Mouse (Mus musculus) embryonic facial prominence, embryonic 12.5 days (tissue): Measurements from ENCODE around the gene Pum3. TPM values are rescaled to one million over a fixed set of nuclear protein-coding genes. Genes with fewer than 3 reads are reported as not detected.

Source experiments
- ATAC-seq: fragments of 200-750 bp; cut with Nextera tagmentation; 2 replicates; pipeline ENCODE4 v1.8.0; 2017; ENCODE audit not compliant: insufficient number of reproducible peaks, insufficient read depth, low FRiP score, low TSS enrichment
- H3K27ac ChIP-seq: fragments of 300-500 bp; sonication (generic); 2 replicates; pipeline ENCODE4 v1.5.1; 2016; ENCODE audit warnings: mild to moderate bottlenecking
- H3K27me3 ChIP-seq: fragments of 300-500 bp; sonication (generic); 2 replicates; pipeline ENCODE4 v1.6.1; 2016; ENCODE audit warnings: mild to moderate bottlenecking, moderate library complexity
- H3K36me3 ChIP-seq: fragments of 300-500 bp; sonication (generic); 2 replicates; pipeline ENCODE4 v1.6.1; 2016; ENCODE audit warnings: mild to moderate bottlenecking
- H3K4me1 ChIP-seq: fragments of 300-500 bp; sonication (generic); 2 replicates; pipeline ENCODE4 v1.6.1; 2016
- H3K4me2 ChIP-seq: fragments of 300-500 bp; sonication (generic); replicated peaks from 2 replicates; pipeline ENCODE4 v1.6.1; 2016; ENCODE audit warnings: mild to moderate bottlenecking, moderate library complexity
- H3K4me3 ChIP-seq: fragments of 300-500 bp; sonication (generic); 2 replicates; pipeline ENCODE4 v1.5.1; 2016; ENCODE audit warnings: mild to moderate bottlenecking
- H3K9ac ChIP-seq: fragments of 300-500 bp; sonication (generic); 2 replicates; pipeline ENCODE4 v1.6.1; 2016; ENCODE audit warnings: mild to moderate bottlenecking, moderate library complexity
- H3K9me3 ChIP-seq: fragments of 300-500 bp; sonication (generic); 2 replicates; pipeline ENCODE4 v1.6.1; 2016; ENCODE audit warnings: mild to moderate bottlenecking, moderate library complexity
- WGBS: fragments of 180-500 bp; shearing (Covaris S2); methylation state at CpG from one replicate; pipeline ENCODE4 v1.1.7; 2016; 5-methylcytosine and 5-hydroxymethylcytosine counted together
- polyA plus RNA-seq: library from polyadenylated mRNA; unstranded; fragments of >200 nt; fragmentation: Nextera tagmentation; extraction: Ambion mirVana; gene quantifications from 2 replicates; pipeline ENCODE4 v1.2.1, GENCODE M21; 2016

Pum3 gene
- 78.6 and 86.4 TPM in 2 replicates for polyA plus RNA-seq

DNA sequence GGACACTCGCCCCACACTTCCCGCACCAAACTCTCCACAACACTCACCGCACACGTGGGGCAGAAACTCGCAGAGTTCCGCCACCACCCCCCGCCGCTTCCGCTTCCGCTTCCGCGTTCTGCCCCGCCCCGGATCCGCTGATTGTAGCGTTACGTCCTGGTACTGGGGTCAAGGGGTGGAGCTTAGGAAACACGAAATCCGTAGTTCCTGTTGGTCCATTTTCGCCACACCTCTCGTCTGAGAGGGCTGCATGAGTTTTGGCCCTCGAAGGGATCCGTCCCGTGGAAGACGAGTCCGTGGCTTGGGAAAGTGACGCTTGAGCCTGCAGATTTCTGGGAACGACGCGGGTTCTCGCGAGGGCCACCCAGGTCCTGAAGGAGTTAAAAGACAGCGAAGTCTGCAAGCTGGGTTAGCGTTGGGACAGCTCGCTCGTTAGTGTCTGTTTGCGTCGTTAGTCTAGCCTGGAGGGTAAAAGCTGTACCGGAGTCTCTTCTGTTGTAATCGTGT lies at the start of gene Pum3:
Gene Pum3, minus strand, starts transcription at position 81 of the 507 bp plus-strand sequence.
- Histone ChIP-seq H3K4me1 (peaks cover 19% of the 10 kb centered on the region), H3K27ac (peak within 1 kb of the TSS; percentile 84), H3K9ac (peak within 1 kb of the TSS; percentile 61), H3K27me3 (no peaks in the 10 kb centered on the region), H3K9me3 (no peaks in the 10 kb centered on the region), H3K4me2 (peak within 1 kb of the TSS; percentile 85), H3K4me3 (peak within 1 kb of the TSS; percentile 84), H3K36me3 (peaks cover 8% of the 10 kb centered on the region)
- WGBS, result under 1% methylated on average over 40 of the region's 40 CpGs
- ATAC-seq, result peak; percentile 95

DNA sequence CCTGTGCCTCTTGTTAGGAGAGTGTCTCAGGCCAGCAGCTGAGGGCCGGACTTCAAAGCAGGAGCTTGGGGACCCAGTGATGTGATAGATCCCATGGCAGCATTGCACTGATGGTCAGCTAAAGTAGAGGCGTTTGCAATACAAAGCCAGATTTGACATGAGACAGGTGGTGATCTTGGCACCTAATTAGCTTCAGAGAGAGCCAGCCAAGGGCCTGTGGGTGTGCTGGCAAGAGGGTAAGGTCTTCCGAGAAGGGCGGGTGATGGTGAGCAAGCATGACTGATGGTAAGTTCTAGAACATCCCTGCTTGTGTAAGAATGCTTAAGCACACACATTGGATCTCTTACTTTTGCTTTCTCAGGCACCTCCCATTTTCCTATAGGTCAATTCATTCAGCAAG lies 37.1 kb upstream of the Pum3 start:
- no peaks in the 10 kb centered on the region for H3K4me1 ChIP-seq
- H3K36me3 ChIP-seq, result no peaks in the 10 kb centered on the region
- no peak overlapping the region for H3K4me3 ChIP-seq
- no peaks in the 10 kb centered on the region for H3K27me3 ChIP-seq
- H3K27ac ChIP-seq, result no peak overlapping the region
- H3K4me2 ChIP-seq, result no peak overlapping the region
- 77% methylated on average over 4 of the region's 4 CpGs for WGBS
- H3K9ac ChIP-seq, result no peak overlapping the region
- no peaks in the 10 kb centered on the region for H3K9me3 ChIP-seq
- no peak for ATAC-seq

DNA sequence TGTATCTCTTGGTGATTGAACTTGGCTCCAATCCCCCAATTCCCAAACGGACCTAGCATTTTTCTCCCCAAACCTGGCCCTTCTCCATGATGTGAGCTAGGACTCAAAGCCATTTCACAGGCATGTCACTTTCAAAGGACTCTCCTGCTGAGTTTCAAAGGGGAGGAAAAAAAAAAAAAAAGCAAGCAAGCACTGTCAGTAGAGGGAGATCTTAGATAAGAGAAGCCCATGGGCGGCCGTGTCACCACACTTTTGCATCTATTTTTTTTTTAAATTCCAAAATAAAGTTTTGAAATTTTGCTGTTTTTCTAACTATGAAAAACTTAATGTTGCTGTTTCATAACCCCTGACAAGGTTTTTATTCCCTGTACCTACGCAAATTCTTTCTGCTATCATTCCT lies 33.0 kb upstream of the Pum3 start:
- Histone ChIP-seq H3K4me1 (no peaks in the 10 kb centered on the region), H3K9ac (no peak overlapping the region), H3K4me3 (no peak overlapping the region), H3K36me3 (no peaks in the 10 kb centered on the region), H3K4me2 (no peak overlapping the region), H3K27me3 (no peaks in the 10 kb centered on the region), H3K27ac (no peak overlapping the region), H3K9me3 (no peaks in the 10 kb centered on the region)
- ATAC-seq, result no peak
- 68% methylated on average over 4 of the region's 4 CpGs for WGBS

DNA sequence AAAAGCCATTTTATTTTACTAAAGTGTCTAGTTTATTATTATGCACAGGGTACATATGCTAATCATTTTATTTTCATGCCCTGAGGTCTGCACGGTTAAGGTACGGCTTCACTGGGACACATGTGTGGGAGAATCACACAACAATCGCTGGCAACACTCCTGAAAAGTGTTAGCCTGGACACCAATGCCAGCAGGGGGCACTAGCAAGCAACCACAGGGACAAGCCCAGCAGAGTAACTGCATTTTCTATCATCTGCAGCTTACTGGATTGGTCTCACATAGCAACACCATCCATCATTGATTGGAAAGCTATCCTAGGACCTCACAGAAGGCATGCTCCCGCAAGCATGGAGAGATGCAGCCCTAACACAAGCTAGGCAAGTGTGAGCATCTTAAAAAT lies 20.8 kb upstream of the Pum3 start:
- H3K9me3 ChIP-seq, result no peaks in the 10 kb centered on the region
- H3K36me3 ChIP-seq, result no peaks in the 10 kb centered on the region
- no peak overlapping the region for H3K27ac ChIP-seq
- peak; percentile 28; the same call in 1 of the 2 replicates for ATAC-seq
- H3K9ac ChIP-seq, result no peak overlapping the region
- H3K27me3 ChIP-seq, result no peaks in the 10 kb centered on the region
- WGBS, result 39% methylated on average over 4 of the region's 4 CpGs
- H3K4me2 ChIP-seq, result no peak overlapping the region
- H3K4me3 ChIP-seq, result no peak overlapping the region
- no peaks in the 10 kb centered on the region for H3K4me1 ChIP-seq

DNA sequence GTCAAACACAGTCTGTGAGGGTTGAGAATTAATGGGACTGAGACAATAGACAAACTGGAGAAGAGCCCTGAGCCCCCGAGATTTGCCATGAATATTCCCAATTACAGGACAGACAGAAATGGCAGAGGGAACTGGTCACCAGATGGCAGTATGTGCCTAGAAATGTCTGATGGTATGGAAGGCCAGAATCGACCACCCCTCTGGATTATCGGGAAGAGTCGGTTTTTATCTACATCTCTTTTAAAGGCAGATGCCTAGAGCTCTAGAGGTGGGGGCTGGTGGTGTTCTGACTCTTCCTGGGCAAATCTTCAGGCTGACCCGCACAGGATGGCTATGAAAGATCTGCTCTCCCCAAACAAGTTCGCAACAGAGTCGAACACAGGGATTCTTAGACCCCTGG lies 17.9 kb upstream of the Pum3 start:
- no peaks in the 10 kb centered on the region for H3K27me3 ChIP-seq
- no peak for ATAC-seq

DNA sequence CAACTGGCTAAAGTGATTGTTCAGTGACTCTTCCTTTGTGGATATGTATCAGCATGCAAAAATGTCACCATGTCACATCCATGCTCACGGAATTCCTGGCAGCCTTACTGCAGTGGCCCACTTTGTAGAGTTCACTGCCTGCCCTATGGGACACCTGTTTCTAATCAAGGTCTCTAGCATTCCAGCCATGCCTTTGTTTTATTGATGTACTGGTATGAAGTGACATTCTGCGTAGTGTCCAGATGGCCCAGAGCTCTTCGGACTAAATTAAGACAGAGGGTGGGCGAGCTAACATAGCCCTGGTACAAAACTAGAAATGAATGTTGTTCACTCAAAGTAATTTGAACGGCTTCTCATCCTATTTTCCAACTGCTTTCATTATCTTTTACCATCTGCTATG lies 11.5 kb upstream of the Pum3 start:
- Histone ChIP-seq H3K4me2 (no peak overlapping the region), H3K9ac (no peak overlapping the region), H3K4me1 (0 out of 2 replicates have a peak, but pooled peaks cover 4% of the 10 kb centered on the region), H3K27ac (no peak overlapping the region), H3K27me3 (no peaks in the 10 kb centered on the region), H3K9me3 (no peaks in the 10 kb centered on the region), H3K4me3 (no peak overlapping the region), H3K36me3 (no peaks in the 10 kb centered on the region)
- ATAC-seq, result no peak
- WGBS, result 39% methylated on average over 5 of the region's 5 CpGs

More for the DNA sequence above, 17.9 kb upstream of the Pum3 start:
- H3K36me3 ChIP-seq, result no peaks in the 10 kb centered on the region
- H3K9me3 ChIP-seq, result no peaks in the 10 kb centered on the region
- no peak overlapping the region for H3K27ac ChIP-seq
- WGBS, result 30% methylated on average over 7 of the region's 7 CpGs
- no peak overlapping the region for H3K9ac ChIP-seq
- H3K4me3 ChIP-seq, result no peak overlapping the region
- no peaks in the 10 kb centered on the region for H3K4me1 ChIP-seq
- H3K4me2 ChIP-seq, result no peak overlapping the region

DNA sequence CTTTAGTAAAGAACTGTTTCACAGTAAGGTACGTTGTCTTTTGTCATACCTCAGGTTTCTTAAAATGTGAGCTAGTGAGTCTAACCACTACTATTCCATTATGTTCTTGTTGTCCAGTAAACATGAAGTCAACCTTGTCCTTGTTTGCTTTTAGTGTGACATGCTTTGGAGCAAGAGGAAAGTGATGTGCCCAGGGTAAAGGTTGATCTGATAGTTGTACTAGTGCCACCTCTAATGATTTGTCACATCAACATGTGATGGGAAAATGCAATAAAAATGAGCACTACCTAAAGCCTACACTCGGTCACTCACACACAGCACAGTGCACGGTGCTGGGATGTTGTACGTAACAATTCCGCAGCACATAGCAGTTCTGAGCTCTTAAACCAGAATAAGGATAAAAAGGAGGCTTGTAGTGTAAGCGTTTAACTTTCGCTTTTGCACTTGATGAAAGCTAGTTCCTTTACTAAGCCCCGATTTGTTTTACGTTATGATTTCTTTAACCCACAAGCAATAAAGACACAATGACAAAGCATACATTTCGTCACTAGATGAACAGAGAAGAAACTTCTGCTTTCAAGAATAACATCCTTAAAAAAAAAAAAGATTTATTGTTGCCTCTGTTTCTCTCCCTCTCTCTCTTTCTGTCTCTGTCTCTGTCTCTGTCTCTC lies 8.5 kb upstream of the Pum3 start:
- Histone ChIP-seq H3K9ac (no peak overlapping the region), H3K4me2 (no peak overlapping the region), H3K9me3 (no peaks in the 10 kb centered on the region), H3K4me3 (no peak overlapping the region), H3K36me3 (no peaks in the 10 kb centered on the region), H3K27me3 (no peaks in the 10 kb centered on the region), H3K27ac (no peak overlapping the region), H3K4me1 (0 out of 2 replicates have a peak, but pooled peaks cover 4% of the 10 kb centered on the region)
- no peak for ATAC-seq
- 84% methylated on average over 10 of the region's 10 CpGs for WGBS

DNA sequence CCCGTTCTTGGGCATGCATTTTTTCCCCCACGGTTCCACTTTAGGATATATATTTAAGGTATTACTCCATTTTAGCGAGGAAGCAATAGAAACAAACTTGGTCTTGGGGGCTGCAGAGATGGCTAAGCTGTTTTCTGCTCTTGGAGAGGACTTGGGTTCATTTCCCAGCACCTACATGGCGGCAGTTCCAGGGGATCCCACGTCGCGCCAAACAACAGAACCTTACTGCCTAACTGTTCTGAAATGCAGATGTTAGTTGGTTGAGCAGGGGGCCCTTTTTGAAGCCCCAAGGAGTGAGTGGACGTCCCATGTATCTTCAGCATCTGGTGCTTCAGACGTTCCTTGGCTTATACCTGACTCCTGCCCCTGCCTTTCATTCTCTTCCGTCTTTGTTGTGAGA lies 781 bp upstream of the Pum3 start:
- WGBS, result 2% methylated on average over 10 of the region's 10 CpGs
- no peak for ATAC-seq
- no peaks in the 10 kb centered on the region for H3K9me3 ChIP-seq

DNA sequence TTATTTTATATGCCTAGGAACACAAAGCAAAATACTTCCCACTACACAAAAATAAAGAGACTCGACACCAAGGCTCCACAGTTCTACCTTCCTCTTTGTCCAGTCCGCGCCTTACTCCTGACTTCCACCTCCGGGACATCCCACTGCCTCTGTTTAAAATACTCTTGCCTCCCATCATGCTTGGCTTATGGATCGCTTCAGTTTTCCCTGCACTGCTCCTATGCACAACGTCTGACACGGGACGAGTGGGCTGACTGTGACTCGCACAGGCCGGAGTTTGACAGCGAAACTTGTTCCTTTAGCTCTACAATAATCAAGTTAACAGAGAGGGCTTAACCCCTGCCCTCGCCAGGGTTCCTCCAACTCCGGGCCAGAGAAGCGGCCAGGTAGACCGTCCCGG lies 344 bp downstream of the Pum3 start:
- Histone ChIP-seq H3K27ac (no peak overlapping the region), H3K9ac (peak overlapping the region; percentile 53), H3K9me3 (no peaks in the 10 kb centered on the region), H3K4me3 (peak overlapping the region; percentile 84), H3K27me3 (no peaks in the 10 kb centered on the region), H3K36me3 (peaks cover 13% of the 10 kb centered on the region), H3K4me1 (peaks cover 19% of the 10 kb centered on the region), H3K4me2 (peak overlapping the region; percentile 74)
- ATAC-seq, result no peak; the same call in 1 of the 2 replicates
- WGBS, result under 1% methylated on average over 16 of the region's 16 CpGs

More for the DNA sequence above, 781 bp upstream of the Pum3 start:
- Histone ChIP-seq H3K4me1 (peaks cover 19% of the 10 kb centered on the region), H3K9ac (peak overlapping the region; percentile 61), H3K27me3 (no peaks in the 10 kb centered on the region), H3K4me3 (peak overlapping the region; percentile 84), H3K27ac (peak overlapping the region; percentile 84), H3K4me2 (peak overlapping the region; percentile 85), H3K36me3 (peaks cover 3% of the 10 kb centered on the region; the same call in 1 of the 2 replicates)

DNA sequence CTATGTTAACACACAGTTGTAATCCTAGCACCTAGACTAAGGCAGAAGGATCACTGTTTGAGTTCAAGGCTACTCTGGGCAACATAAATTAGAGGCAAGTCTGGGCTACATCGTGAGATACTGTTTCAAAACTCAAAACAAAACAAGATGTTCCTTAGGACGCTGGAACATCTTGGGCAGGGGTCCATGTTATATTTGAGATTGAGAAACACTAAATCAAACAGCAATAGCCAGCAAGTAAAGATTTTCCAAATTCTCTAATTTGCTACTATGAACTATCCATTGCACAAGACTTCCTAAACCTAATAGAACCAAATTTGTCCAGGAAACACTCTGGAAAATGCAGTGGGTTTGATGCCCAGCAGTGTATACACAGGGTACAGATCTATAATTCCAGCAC lies 1.8 kb downstream of the Pum3 start:
- H3K9ac ChIP-seq, result no peak overlapping the region
- no peak overlapping the region for H3K27ac ChIP-seq
- no peaks in the 10 kb centered on the region for H3K27me3 ChIP-seq
- H3K4me3 ChIP-seq, result no peak overlapping the region
- H3K36me3 ChIP-seq, result peaks cover 26% of the 10 kb centered on the region
- 72% methylated on average over 2 of the region's 2 CpGs for WGBS
- H3K4me2 ChIP-seq, result no peak overlapping the region
- H3K9me3 ChIP-seq, result no peaks in the 10 kb centered on the region
- no peak for ATAC-seq
- peaks cover 19% of the 10 kb centered on the region for H3K4me1 ChIP-seq

DNA sequence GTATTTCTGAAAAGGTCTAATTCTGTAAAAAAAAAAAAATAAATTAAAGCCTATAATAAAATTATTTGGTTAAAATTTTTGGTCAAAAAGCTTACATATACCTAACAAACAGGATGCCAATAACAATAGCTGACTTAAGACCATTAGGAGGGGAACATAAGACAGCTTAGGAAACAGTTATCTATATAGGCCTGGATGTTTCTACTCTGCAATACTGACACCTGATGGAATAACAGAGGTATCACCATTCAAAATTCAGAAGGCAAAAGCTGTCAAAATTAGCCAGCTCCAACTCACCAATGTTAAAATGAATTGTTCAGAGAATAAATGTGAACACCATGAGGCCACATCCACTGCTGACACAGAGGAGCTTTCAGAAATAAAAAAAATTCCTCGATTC lies 3.2 kb downstream of the Pum3 start:
- H3K27ac ChIP-seq, result no peak overlapping the region
- WGBS, result 71% methylated on average over 1 of the region's 1 CpGs
- no peak overlapping the region for H3K4me2 ChIP-seq
- no peak overlapping the region for H3K4me3 ChIP-seq
- H3K9ac ChIP-seq, result no peak overlapping the region
- H3K36me3 ChIP-seq, result peaks cover 36% of the 10 kb centered on the region
- H3K4me1 ChIP-seq, result peaks cover 19% of the 10 kb centered on the region
- no peaks in the 10 kb centered on the region for H3K9me3 ChIP-seq
- ATAC-seq, result no peak
- H3K27me3 ChIP-seq, result no peaks in the 10 kb centered on the region

DNA sequence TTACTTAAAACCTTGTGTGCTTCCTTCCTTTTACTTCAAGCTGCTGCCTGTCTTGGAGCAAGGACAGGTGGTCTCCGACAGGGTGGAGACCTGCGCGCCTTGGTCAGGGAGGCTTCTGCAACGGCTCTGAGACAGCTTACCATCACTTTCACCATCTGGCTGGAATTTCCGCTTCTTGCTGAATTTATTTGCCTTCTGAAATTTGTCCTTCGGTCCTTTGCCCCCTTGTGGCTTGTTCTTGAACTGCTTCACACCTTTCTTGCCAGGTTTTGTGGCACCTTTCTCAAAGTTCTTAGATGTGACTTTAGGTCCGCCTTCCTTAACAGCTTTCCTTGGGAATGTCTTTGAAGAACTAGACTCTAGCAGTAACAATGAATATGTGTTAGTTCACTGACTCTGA lies 4.0 kb downstream of the Pum3 start:
- Histone ChIP-seq H3K9me3 (no peaks in the 10 kb centered on the region), H3K27me3 (no peaks in the 10 kb centered on the region), H3K27ac (no peak overlapping the region), H3K36me3 (peaks cover 42% of the 10 kb centered on the region), H3K4me1 (peaks cover 11% of the 10 kb centered on the region), H3K4me2 (no peak overlapping the region), H3K9ac (no peak overlapping the region), H3K4me3 (no peak overlapping the region)
- no peak for ATAC-seq
- WGBS, result 51% methylated on average over 7 of the region's 7 CpGs
